Mouse (Mus musculus): ENCODE data around the gene Ovol3. TPM values are rescaled to one million over a fixed set of nuclear protein-coding genes. Genes with fewer than 3 reads are reported as not detected.
A peak's percentile ranks its signal among the peaks of the same experiment; 100 is the strongest.

Gene Ovol3
- polyA plus RNA-seq, 1 experiment from 2014 or later, result not detected

DNA sequence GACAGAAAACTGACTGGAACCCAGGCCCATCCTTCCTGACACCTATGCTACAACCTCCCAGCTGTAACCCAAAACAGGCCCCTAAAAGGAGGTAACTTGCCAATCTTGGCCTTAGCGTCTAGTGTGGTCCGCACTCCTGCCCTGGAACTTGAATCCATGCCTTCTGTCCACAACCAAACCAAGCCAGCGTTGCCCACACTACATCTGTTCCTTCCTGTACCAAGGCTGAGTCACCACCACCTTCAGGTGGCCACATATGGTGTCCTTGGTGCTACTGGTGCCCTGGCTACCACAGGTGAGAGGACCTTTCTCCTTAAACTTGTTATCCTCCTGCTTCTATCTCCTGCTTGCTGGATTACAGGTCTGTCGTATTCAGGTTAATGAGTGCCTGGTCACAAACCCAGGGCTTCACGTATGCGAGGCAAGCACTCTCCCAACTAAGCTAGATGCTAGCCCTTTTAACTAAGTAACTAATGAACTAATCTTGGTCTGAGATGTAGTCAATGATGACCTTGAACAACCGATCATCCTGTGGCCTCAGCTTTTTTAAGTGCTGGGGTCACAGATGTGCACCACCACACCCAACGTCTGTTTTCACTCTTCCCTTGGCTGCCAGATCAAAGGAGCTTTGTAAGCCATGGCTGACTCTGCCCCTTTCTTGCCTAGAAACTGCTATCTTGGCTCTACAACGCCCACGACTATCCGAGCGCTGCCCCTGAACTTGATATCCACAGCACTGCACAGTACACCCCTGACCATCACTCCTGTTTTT, 47.0 kb downstream of the Ovol3 start:
- WGBS, result 92% methylated on average over 12 of the region's 12 CpGs
- no peak overlapping the region for H3K27ac ChIP-seq
- H3K9ac ChIP-seq, result no peak overlapping the region
- H3K36me3 ChIP-seq (replicated peaks), result peaks cover 55% of the 10 kb centered on the region
- H3K9me3 ChIP-seq, result no peaks in the 10 kb centered on the region
- peaks cover 19% of the 10 kb centered on the region for H3K4me1 ChIP-seq
- ATAC-seq (replicated peaks), result no peak
- H3K27me3 ChIP-seq (replicated peaks), result no peaks in the 10 kb centered on the region
- H3K4me2 ChIP-seq, result no peak overlapping the region
- no peak overlapping the region for H3K4me3 ChIP-seq

- peaks cover 40% of the 10 kb centered on the region for H3K36me3 ChIP-seq (replicated peaks)
- H3K9ac ChIP-seq, result no peak overlapping the region
- H3K4me2 ChIP-seq, result no peak overlapping the region
- 75% methylated on average over 13 of the region's 13 CpGs for WGBS
- no peak for ATAC-seq (replicated peaks)
- H3K4me3 ChIP-seq, result no peak overlapping the region
- H3K9me3 ChIP-seq, result no peaks in the 10 kb centered on the region
- H3K27ac ChIP-seq, result no peak overlapping the region
- no peaks in the 10 kb centered on the region for H3K27me3 ChIP-seq (replicated peaks)
- peaks cover 7% of the 10 kb centered on the region for H3K4me1 ChIP-seq
These were observed 50.7 kb downstream of the Ovol3 start for GRCm38 (mm10) chr7:30184641-30185348.

DNA sequence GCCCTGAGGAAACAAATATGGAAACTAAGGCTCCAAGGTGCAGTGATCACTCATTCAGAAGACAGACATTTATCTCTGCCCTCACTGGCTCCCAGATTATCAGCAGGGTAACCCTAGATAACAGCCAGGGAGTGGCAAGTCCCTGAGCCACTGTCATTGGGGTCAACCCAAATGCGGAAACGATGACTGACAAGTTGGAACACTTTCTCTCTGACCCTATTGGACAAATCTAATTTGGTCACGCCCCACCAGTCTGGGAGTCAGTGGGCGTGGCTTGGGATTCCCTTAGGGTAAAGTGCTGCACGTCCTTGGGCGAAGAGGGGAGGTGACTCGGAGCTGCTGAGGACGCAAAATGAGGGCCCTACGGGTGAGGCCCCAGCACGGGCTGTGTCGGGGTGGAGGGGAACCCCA, 51.6 kb downstream of the Ovol3 start, which contains the start of gene Cox7a1:
Gene Cox7a1, plus strand, starts transcription at position 266 of the 411 bp plus-strand sequence.
- no peak within 1 kb of the TSS for H3K27ac ChIP-seq
- peak within 1 kb of the TSS; percentile 43 for H3K4me2 ChIP-seq
- no peaks in the 10 kb centered on the region for H3K27me3 ChIP-seq (replicated peaks)
- ATAC-seq (replicated peaks), result peak; percentile 35; the same call in 1 of the 2 replicates
- peak within 1 kb of the TSS; percentile 6; the same call in 1 of the 2 replicates for H3K4me3 ChIP-seq
- no peaks in the 10 kb centered on the region for H3K9me3 ChIP-seq
- H3K36me3 ChIP-seq (replicated peaks), result peaks cover 36% of the 10 kb centered on the region
- H3K9ac ChIP-seq, result no peak within 1 kb of the TSS; the same call in 1 of the 2 replicates
- H3K4me1 ChIP-seq, result peaks cover 7% of the 10 kb centered on the region
- WGBS, result 3% methylated on average over 11 of the region's 11 CpGs

Other genes starting within 250 kb of the Ovol3 start
- gene Zfp14, start 184.3 kb downstream of the Ovol3 start, polyA plus RNA-seq (2015; fragmentation: Nextera tagmentation; extraction: Ambion mirVana), result 12.0 and 13.7 TPM in 2 replicates
- 12.9 and 13.4 TPM in 2 replicates for gene Zfp82, start 162.8 kb downstream of the Ovol3 start, polyA plus RNA-seq (2015; fragmentation: Nextera tagmentation; extraction: Ambion mirVana)
- gene Gm26920, start 145.3 kb downstream of the Ovol3 start, polyA plus RNA-seq (2015; fragmentation: Nextera tagmentation; extraction: Ambion mirVana), result 3.6 and 3.9 TPM in 2 replicates
- gene Zfp566, start 145.2 kb downstream of the Ovol3 start, polyA plus RNA-seq (2015; fragmentation: Nextera tagmentation; extraction: Ambion mirVana), result 18.9 and 19.8 TPM in 2 replicates
- gene Zfp260, start 140.9 kb downstream of the Ovol3 start, polyA plus RNA-seq (2015; fragmentation: Nextera tagmentation; extraction: Ambion mirVana), result 81.9 and 83.5 TPM in 2 replicates
- gene Zfp382, start 113.8 kb downstream of the Ovol3 start, polyA plus RNA-seq (2015; fragmentation: Nextera tagmentation; extraction: Ambion mirVana), result 23.4 and 24.9 TPM in 2 replicates
- gene Zfp146, start 66.0 kb downstream of the Ovol3 start, polyA plus RNA-seq (2015; fragmentation: Nextera tagmentation; extraction: Ambion mirVana), result 13.7 and 15.4 TPM in 2 replicates
- 6.5 and 6.8 TPM in 2 replicates for gene Cox7a1, start 51.6 kb downstream of the Ovol3 start, polyA plus RNA-seq (2015; fragmentation: Nextera tagmentation; extraction: Ambion mirVana)
- gene Capns1, start 36.9 kb downstream of the Ovol3 start, polyA plus RNA-seq (2015; fragmentation: Nextera tagmentation; extraction: Ambion mirVana), result 69.8 and 81.5 TPM in 2 replicates
- 175 and 188 TPM in 2 replicates for gene Polr2i, start 3.8 kb downstream of the Ovol3 start, polyA plus RNA-seq (2015; fragmentation: Nextera tagmentation; extraction: Ambion mirVana)
- 429 and 432 TPM in 2 replicates for gene Tbcb, start 3.5 kb downstream of the Ovol3 start, polyA plus RNA-seq (2015; fragmentation: Nextera tagmentation; extraction: Ambion mirVana)
- 1.3 and 1.5 TPM in 2 replicates for gene Thap8, start 44.4 kb upstream of the Ovol3 start, polyA plus RNA-seq (2015; fragmentation: Nextera tagmentation; extraction: Ambion mirVana)
- gene Wdr62, start 44.7 kb upstream of the Ovol3 start, polyA plus RNA-seq (2015; fragmentation: Nextera tagmentation; extraction: Ambion mirVana), result 3.6 and 3.8 TPM in 2 replicates
- 106 and 110 TPM in 2 replicates for gene Clip3, start 56.0 kb upstream of the Ovol3 start, polyA plus RNA-seq (2015; fragmentation: Nextera tagmentation; extraction: Ambion mirVana)
- 134 and 135 TPM in 2 replicates for gene Alkbh6, start 73.0 kb upstream of the Ovol3 start, polyA plus RNA-seq (2015; fragmentation: Nextera tagmentation; extraction: Ambion mirVana)
- 16.6 and 17.5 TPM in 2 replicates for gene Syne4, start 79.1 kb upstream of the Ovol3 start, polyA plus RNA-seq (2015; fragmentation: Nextera tagmentation; extraction: Ambion mirVana)
- 0.23 and 2.0 TPM in 2 replicates for gene E130208F15Rik, start 86.0 kb upstream of the Ovol3 start, polyA plus RNA-seq (2015; fragmentation: Nextera tagmentation; extraction: Ambion mirVana)
- gene Sdhaf1, start 88.2 kb upstream of the Ovol3 start, polyA plus RNA-seq (2015; fragmentation: Nextera tagmentation; extraction: Ambion mirVana), result 16.7 and 17.1 TPM in 2 replicates
- gene Lrfn3, start 127.0 kb upstream of the Ovol3 start, polyA plus RNA-seq (2015; fragmentation: Nextera tagmentation; extraction: Ambion mirVana), result 16.3 and 17.9 TPM in 2 replicates
- gene Tyrobp, start 178.0 kb upstream of the Ovol3 start, polyA plus RNA-seq (2015; fragmentation: Nextera tagmentation; extraction: Ambion mirVana), result 27.8 and 36.6 TPM in 2 replicates
- 0.53 and 0.59 TPM in 2 replicates for gene Hcst, start 184.1 kb upstream of the Ovol3 start, polyA plus RNA-seq (2015; fragmentation: Nextera tagmentation; extraction: Ambion mirVana)
- 2.4 and 2.8 TPM in 2 replicates for gene Nfkbid, start 186.0 kb upstream of the Ovol3 start, polyA plus RNA-seq (2015; fragmentation: Nextera tagmentation; extraction: Ambion mirVana)
- gene Aplp1, start 209.8 kb upstream of the Ovol3 start, polyA plus RNA-seq (2015; fragmentation: Nextera tagmentation; extraction: Ambion mirVana), result 790 and 817 TPM in 2 replicates
- 1.3 and 2.7 TPM in 2 replicates for gene Kirrel2, start 222.0 kb upstream of the Ovol3 start, polyA plus RNA-seq (2015; fragmentation: Nextera tagmentation; extraction: Ambion mirVana)
- 0.41 and 0.61 TPM in 2 replicates for gene Nphs1, start 222.6 kb upstream of the Ovol3 start, polyA plus RNA-seq (2015; fragmentation: Nextera tagmentation; extraction: Ambion mirVana)